Mouse (Mus musculus) thymus, adult 18-20 months (tissue): Measurements from ENCODE around the gene Ero1lb.

ENCODE experiments used
- DNase-seq, 2 experiments: peaks; one replicate each; pipeline ENCODE4 v3.0.0; 2022; ENCODE audit warnings: mixed read lengths in 2 of 2

The Ero1lb gene

DNA sequence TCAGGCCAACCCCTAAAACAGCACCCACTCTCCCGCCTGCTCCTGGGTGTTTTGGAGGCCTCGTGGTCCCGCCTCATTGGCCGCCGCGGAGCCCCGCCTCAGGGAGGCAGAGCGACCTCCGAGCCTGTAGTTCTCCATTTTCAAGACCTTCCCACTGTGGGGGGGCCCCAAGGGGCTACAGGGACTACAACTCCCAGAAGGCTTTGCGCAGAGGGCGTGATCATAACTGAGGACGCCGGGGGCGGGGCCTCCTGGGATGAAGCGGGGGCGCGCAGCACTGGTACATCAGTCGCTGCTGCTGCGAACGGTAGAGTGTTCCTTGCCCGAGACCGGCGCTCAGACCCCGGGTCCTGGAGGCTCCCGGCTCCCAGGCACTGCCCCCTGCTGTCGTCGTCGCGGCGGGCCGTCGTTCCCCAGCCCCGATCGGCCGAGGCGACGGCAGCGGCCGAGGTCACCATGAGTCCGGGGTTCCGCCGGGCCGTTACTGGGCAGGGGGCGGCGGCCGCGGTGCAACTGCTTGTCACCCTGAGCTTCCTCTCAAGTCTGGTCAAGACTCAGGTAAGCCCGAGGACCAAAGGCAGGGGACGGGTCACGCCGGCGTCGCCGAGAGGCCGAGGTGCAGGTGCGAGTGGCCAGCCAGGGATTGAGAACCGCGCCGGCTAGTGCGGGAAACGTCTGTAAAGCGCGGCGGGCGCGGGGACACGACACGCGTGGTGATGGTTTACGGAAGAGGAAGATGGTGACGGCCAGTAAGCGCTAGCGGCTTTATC lies at the start of gene Ero1lb:
Gene Ero1lb, plus strand, starts transcription at position 254 of the 770 bp plus-strand sequence.
- peak; percentile 99 for DNase-seq

DNA sequence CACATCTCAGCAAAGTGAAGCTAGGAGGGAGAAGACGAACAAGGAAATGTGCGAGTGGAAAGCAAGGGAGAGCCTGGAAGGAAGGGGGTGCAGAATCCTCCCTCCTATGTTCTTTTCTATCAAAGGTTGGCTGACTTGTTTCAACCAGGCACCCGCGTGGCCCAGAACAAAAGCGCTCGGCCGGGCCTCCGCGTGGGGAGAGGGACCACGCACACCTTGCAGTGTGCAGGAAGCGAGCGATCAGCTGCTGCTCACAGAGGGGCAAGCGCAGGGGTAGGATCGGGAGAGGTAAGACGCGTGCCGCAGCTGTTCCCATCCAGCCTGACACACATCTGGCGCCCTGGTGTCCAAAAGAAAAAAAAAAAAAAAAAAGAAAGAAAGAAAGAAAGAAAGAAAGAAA lies 46.3 kb upstream of the Ero1lb start:
- peak; percentile 56 to 58 for DNase-seq

- peak; percentile 31 to 47 for DNase-seq
Measured at GRCm38 (mm10) chr13:12519955-12520584, 45.6 kb upstream of the Ero1lb start, which contains the start of gene Edaradd. Gene Edaradd, minus strand, starts transcription at chr13:12520438.

GRCm38 (mm10) chr13:12522346-12522745 lies 43.3 kb upstream of the Ero1lb start:
- no peak for DNase-seq

DNA sequence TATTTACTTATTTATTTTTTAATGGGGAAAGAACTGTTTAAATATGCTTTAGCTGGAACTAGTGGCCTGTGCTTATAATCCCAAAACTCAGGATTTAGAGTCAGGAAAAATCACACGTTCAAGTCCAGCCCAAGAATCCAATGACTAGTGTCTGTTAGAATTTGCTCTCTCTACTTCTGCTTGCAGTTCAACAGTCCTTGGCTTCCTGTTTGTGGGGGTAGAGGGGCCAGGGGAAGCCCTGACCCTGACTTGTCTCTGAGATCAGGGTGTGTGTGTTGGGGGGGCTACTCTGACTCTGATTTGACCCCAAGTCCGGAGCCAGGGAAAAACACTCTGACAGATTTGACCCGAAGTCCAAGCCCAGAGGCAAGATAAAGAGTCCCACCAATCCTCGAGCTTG lies 40.0 kb upstream of the Ero1lb start:
- no peak for DNase-seq

GRCm38 (mm10) chr13:12534628-12535027 lies 31.0 kb upstream of the Ero1lb start:
- no peak for DNase-seq

- DNase-seq: peak; percentile 37 to 56
Measured at GRCm38 (mm10) chr13:12537971-12538370, 27.7 kb upstream of the Ero1lb start.

- DNase-seq: no peak
Measured at GRCm38 (mm10) chr13:12539716-12540115, 26.0 kb upstream of the Ero1lb start.

- no peak for DNase-seq
Measured at GRCm38 (mm10) chr13:12540119-12540518, 25.6 kb upstream of the Ero1lb start.

GRCm38 (mm10) chr13:12542006-12542981 lies 23.4 kb upstream of the Ero1lb start:
- DNase-seq: peak; percentile 17 to 32

GRCm38 (mm10) chr13:12543246-12543645 lies 22.4 kb upstream of the Ero1lb start:
- DNase-seq: no peak

DNA sequence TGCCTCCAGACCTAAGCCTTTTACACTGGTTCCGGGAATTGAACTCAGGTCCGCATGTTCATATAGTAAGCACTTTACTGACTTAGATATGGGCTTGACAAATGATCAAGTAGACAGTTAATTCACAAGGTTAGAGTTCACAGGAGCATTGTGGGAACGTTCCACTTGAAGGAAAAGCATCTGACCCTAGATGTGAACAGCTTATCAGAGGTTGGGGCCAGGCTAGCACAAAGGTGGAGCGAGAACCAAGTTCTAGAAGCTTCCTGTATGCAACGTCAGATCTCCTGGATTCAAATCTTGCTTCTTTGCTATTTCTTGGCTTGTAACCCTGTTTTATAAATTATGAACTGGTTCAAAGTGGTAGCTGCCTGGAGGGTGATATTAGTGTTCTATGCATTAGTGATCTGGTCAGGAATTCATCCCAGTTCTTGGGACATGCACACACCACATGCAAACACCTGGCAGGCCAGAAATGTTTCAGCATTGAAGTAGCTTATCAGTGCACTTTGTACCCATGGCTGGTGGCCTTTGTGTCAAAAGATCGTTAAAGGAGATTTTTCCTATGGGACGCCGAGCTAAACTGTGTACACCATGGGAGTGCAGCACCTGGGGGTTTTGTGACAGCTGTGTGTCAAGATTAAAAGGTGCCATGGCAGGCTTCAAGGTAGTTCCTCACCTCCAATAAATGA lies 21.6 kb upstream of the Ero1lb start:
- DNase-seq: no peak

DNA sequence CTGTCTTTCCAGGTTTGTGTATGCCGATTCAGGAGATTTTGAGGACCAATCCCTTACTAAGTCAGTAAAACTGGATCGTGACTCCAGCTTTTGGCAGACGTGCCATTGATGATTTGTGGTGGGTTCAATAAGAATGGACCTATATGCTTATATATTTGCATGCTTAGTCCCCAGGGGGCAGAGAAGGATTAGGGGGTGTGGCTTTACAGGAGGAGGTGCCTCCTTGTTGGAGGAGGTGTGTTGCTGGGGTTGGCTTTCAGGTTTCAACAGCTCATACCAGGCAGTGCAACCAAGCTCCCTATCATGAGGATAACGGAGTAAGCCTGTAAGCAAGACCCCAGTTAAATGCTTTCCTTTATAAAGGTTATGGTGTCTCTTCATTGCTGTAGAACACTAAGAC lies 11.5 kb upstream of the Ero1lb start:
- no peak for DNase-seq

DNA sequence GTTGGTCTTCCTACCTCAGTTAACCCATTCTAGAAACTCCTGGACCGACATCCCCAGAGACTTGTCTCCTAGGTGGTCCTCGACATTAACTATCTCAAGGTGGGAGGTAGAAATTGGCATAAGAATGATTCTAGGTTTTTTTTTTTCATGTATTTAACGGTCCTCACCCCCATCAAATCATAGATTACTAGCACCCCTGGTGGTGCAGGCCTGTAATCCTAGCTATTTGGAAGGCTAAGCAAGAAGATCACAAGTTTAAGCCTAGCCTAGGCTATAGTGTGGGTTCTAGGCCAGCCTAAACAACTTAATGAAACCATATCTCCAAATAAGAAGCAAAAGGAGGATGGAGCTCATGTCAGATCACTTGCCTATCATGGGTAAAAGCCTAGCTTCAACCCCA lies 6.6 kb upstream of the Ero1lb start:
- no peak for DNase-seq

DNA sequence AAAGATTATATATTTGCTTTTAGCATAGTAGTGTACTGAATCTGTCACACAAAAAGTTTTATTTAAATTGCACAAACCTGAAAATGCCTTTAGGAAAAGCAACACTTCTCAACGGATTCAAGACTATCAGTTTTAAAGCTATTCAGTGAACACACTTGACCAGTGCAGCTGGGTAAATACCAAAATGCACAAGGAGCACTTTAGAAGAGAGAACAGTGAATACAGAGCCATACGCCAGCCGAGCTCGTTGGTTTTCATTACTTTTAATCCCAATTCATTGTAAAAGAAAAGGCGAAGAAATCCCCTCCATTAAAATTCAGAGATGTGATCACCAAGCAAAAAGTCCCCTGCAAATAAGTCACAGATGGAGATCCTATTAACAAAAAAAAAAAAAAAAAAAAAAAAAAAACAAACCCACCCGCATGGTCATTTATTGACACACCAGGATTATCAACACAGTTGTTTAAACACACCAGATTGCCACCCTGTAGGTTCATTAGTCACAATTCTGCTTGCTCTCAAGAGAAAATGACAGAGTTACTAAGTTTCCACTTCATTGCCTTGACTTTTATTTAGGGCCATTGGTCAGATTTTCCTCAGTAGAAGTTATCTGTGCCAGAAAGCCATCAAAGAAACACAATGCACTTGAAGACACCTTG lies 6.1 kb upstream of the Ero1lb start:
- DNase-seq: no peak

GRCm38 (mm10) chr13:12561729-12562128 lies 3.9 kb upstream of the Ero1lb start:
- no peak for DNase-seq

DNA sequence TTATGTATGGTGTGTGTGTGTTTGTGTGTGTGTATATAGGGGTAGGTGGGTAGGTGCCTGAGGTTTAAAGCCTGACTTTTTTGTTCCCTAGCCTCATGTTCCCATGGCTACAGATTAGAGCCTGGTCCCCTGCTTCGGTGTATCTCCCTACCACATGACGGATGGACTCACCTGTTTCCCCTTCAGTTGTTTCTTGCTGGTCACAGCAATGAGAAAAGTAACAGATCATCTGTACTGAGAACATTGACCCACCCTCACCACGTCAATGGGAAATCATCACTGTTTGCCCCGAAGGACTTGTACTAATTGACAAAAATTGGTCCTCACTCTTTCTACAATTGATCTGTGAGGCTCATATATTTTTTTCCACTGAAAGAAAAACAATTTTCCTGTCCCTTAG lies 3.4 kb upstream of the Ero1lb start:
- DNase-seq: no peak

DNA sequence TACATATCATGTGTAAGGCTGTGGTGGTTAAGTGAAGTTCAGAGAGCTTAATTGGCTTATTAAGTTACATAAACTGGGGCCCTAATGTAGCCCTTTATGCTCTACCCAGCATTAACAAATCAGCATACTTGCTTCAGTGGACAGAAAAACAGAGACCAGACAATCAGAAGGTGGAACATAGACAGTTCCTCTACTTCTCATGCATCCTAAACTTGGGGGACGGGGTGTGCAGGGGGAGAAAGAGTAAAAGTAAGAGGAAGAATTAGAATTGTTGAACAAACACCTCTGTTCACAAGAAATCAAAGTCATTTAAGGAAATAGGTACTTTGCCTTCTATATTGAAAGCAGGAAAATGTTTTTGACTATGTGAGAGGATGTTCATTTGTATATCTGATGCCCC lies 2.3 kb downstream of the Ero1lb start:
- no peak for DNase-seq

GRCm38 (mm10) chr13:12568597-12569469 lies 3.2 kb downstream of the Ero1lb start:
- no peak for DNase-seq

DNA sequence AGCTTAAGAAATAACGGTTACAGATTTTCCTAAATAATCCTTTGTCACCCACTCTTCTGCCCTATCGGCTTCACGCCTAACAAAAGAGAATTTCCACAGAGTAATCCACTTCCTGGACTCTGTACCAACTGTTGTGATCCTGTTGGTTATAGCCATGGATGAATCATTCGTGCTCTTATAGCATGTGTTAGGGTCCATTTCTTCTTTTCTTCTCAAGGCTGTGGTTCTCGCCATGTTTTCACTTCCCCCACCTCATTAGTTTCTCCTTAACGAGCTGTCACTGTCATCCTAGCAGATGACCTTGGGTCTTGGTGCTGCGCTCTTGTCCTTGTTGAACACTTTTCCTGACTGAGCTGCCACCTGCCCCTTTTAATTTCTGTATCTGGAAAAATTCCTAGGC lies 4.1 kb downstream of the Ero1lb start:
- no peak for DNase-seq

- peak in 1 of 2 experiments; percentile 19 for DNase-seq
Measured at GRCm38 (mm10) chr13:12574979-12575536, 9.4 kb downstream of the Ero1lb start.
